Mouse (Mus musculus): ENCODE measurements around the gene Iqca. TPM values are rescaled to one million over a fixed set of nuclear protein-coding genes. Genes with fewer than 3 reads are reported as not detected.

Gene Iqca
- 0.05 and 0.33 TPM in 2 replicates for polyA plus RNA-seq (2012; rRNA removed)

GRCm38 (mm10) chr1:90153099-90153744 is at the start of gene Iqca:
Gene Iqca (minus strand): TSS chr1:90153401.
- Histone ChIP-seq H3K4me3 (ENCODE audit: insufficient read depth, low read depth, low read length) (no peak within 1 kb of the TSS), H3K36me3 (ENCODE audit: control insufficient read depth, insufficient read depth, low read length) (no peaks in the 10 kb centered on the region), H3K4me1 (ENCODE audit: control insufficient read depth, insufficient read depth, low read length) (0 out of 2 replicates have a peak, but pooled peaks cover 3% of the 10 kb centered on the region), H3K27me3 (replicated peaks; ENCODE audit: control insufficient read depth, insufficient read depth, low read length) (no peaks in the 10 kb centered on the region), H3K27ac (ENCODE audit: insufficient read depth, low read depth, low read length) (no peak within 1 kb of the TSS)
- 6% methylated on average over 18 of the region's 18 CpGs for WGBS
- peak; percentile 73 for DNase-seq
- TF ChIP-seq CTCF (conservative IDR thresholded peaks at IDR 0.05; ENCODE audit: insufficient read depth, insufficient read length, low read depth, low read length) (no peak), POLR2A (IDR thresholded peaks at IDR 0.05; ENCODE audit: low read depth, low read length) (no peak)

- WGBS, result 63% methylated on average over 23 of the region's 23 CpGs
- TF ChIP-seq POLR2A (IDR thresholded peaks at IDR 0.05; ENCODE audit: low read depth, low read length) (no peak), CTCF (conservative IDR thresholded peaks at IDR 0.05; ENCODE audit: insufficient read depth, insufficient read length, low read depth, low read length) (no peak)
- no peak overlapping the region for H3K4me3 ChIP-seq (ENCODE audit: insufficient read depth, low read depth, low read length)
- no peaks in the 10 kb centered on the region for H3K36me3 ChIP-seq (ENCODE audit: control insufficient read depth, insufficient read depth, low read length)
- H3K27me3 ChIP-seq (replicated peaks; ENCODE audit: control insufficient read depth, insufficient read depth, low read length), result no peaks in the 10 kb centered on the region
- H3K27ac ChIP-seq (ENCODE audit: insufficient read depth, low read depth, low read length), result no peak overlapping the region
- peak; percentile 87 for DNase-seq
- H3K4me1 ChIP-seq (ENCODE audit: control insufficient read depth, insufficient read depth, low read length), result peaks cover 4% of the 10 kb centered on the region; the same call in 1 of the 2 replicates
These were observed 49.2 kb upstream of the Iqca start for GRCm38 (mm10) chr1:90202207-90202978.

DNA sequence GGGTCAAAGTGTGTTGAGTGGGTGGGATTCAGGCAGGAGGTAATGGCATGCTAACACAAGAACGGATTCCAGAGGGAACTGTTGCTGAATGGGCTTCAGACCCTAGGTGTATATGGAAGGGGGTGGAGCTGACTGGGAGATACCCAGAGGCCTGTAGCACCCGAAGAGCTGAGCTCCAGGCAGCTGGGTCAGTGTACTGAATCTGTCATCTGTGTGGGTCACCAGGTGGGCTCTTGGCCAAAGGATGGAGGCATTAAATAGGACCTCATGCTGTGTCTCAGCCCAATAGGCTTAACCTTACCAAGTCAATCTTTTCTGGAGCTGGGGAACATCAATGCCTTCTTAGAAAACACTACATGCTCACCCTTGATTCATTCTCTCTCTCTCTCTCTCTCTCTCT is 48.5 kb upstream of the Iqca start:
- no peak for TF ChIP-seq CTCF (conservative IDR thresholded peaks at IDR 0.05; ENCODE audit: insufficient read depth, insufficient read length, low read depth, low read length)
- TF ChIP-seq POLR2A (IDR thresholded peaks at IDR 0.05; ENCODE audit: low read depth, low read length), result no peak
- H3K4me3 ChIP-seq (ENCODE audit: insufficient read depth, low read depth, low read length), result no peak overlapping the region

DNA sequence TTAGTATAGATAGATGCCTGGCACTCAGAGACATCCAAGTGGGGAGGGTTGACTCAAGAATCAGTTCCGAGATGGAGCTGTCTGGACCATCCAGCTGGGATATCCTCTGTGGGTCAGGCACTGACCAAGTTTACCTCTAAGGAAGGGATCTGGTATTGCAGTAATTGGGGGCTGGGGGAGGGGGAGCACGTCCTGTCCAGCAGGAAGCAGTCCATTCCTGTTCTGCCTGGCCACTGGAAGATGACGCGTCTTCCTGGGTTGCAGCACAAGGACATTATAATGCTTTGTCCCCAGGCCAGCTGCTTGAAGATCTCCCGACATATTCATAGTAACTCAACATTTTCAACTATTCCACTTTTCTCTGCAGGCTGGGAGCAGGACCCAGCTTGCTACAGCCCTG is 48.0 kb upstream of the Iqca start:
- H3K36me3 ChIP-seq (ENCODE audit: control insufficient read depth, insufficient read depth, low read length), result no peaks in the 10 kb centered on the region
- WGBS, result 59% methylated on average over 5 of the region's 5 CpGs
- no peak overlapping the region for H3K27ac ChIP-seq (ENCODE audit: insufficient read depth, low read depth, low read length)
- H3K4me3 ChIP-seq (ENCODE audit: insufficient read depth, low read depth, low read length), result no peak overlapping the region
- no peak for TF ChIP-seq CTCF (conservative IDR thresholded peaks at IDR 0.05; ENCODE audit: insufficient read depth, insufficient read length, low read depth, low read length)
- TF ChIP-seq POLR2A (IDR thresholded peaks at IDR 0.05; ENCODE audit: low read depth, low read length), result no peak
- H3K27me3 ChIP-seq (replicated peaks; ENCODE audit: control insufficient read depth, insufficient read depth, low read length), result no peaks in the 10 kb centered on the region
- H3K4me1 ChIP-seq (ENCODE audit: control insufficient read depth, insufficient read depth, low read length), result no peaks in the 10 kb centered on the region; the same call in 1 of the 2 replicates
- no peak for DNase-seq

More for the DNA sequence above, 48.5 kb upstream of the Iqca start:
- 75% methylated on average over 2 of the region's 2 CpGs for WGBS
- no peak for DNase-seq
- Histone ChIP-seq H3K27ac (ENCODE audit: insufficient read depth, low read depth, low read length) (no peak overlapping the region), H3K27me3 (replicated peaks; ENCODE audit: control insufficient read depth, insufficient read depth, low read length) (no peaks in the 10 kb centered on the region), H3K36me3 (ENCODE audit: control insufficient read depth, insufficient read depth, low read length) (no peaks in the 10 kb centered on the region), H3K4me1 (ENCODE audit: control insufficient read depth, insufficient read depth, low read length) (no peaks in the 10 kb centered on the region; the same call in 1 of the 2 replicates)

DNA sequence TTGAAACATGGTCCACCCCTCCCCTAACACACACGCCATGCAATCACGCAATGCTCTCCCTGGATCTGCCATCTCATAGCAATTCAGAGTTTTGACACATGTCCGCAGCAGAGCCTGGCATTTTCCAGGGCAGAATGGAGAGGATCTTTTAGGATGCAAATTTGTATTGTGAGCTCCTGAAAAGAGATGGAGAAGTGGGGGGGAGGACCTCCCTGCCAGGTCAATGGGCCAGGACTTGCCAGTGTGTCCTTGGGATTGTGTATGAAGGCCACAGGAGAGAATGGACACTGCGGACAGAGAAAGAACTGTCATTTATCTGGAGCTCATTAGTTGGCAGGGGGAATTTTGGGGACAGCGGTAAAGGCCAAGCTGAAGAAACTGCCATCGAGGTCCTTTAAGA is 35.8 kb upstream of the Iqca start:
- no peak overlapping the region for H3K27ac ChIP-seq (ENCODE audit: insufficient read depth, low read depth, low read length)
- H3K4me3 ChIP-seq (ENCODE audit: insufficient read depth, low read depth, low read length), result no peak overlapping the region
- no peaks in the 10 kb centered on the region for H3K36me3 ChIP-seq (ENCODE audit: control insufficient read depth, insufficient read depth, low read length)
- DNase-seq, result no peak
- 96% methylated on average over 6 of the region's 6 CpGs for WGBS
- no peaks in the 10 kb centered on the region for H3K27me3 ChIP-seq (replicated peaks; ENCODE audit: control insufficient read depth, insufficient read depth, low read length)
- no peaks in the 10 kb centered on the region for H3K4me1 ChIP-seq (ENCODE audit: control insufficient read depth, insufficient read depth, low read length)
- TF ChIP-seq POLR2A (IDR thresholded peaks at IDR 0.05; ENCODE audit: low read depth, low read length) (no peak), CTCF (conservative IDR thresholded peaks at IDR 0.05; ENCODE audit: insufficient read depth, insufficient read length, low read depth, low read length) (no peak)

- no peaks in the 10 kb centered on the region for H3K4me1 ChIP-seq (ENCODE audit: control insufficient read depth, insufficient read depth, low read length)
- 78% methylated on average over 5 of the region's 5 CpGs for WGBS
- no peak for DNase-seq
- no peak overlapping the region for H3K4me3 ChIP-seq (ENCODE audit: insufficient read depth, low read depth, low read length)
- H3K27ac ChIP-seq (ENCODE audit: insufficient read depth, low read depth, low read length), result no peak overlapping the region
- H3K36me3 ChIP-seq (ENCODE audit: control insufficient read depth, insufficient read depth, low read length), result no peaks in the 10 kb centered on the region
- H3K27me3 ChIP-seq (replicated peaks; ENCODE audit: control insufficient read depth, insufficient read depth, low read length), result no peaks in the 10 kb centered on the region
- TF ChIP-seq POLR2A (IDR thresholded peaks at IDR 0.05; ENCODE audit: low read depth, low read length), result no peak
- TF ChIP-seq CTCF (conservative IDR thresholded peaks at IDR 0.05; ENCODE audit: insufficient read depth, insufficient read length, low read depth, low read length), result no peak
These were observed 33.7 kb upstream of the Iqca start for GRCm38 (mm10) chr1:90186874-90187273.

DNA sequence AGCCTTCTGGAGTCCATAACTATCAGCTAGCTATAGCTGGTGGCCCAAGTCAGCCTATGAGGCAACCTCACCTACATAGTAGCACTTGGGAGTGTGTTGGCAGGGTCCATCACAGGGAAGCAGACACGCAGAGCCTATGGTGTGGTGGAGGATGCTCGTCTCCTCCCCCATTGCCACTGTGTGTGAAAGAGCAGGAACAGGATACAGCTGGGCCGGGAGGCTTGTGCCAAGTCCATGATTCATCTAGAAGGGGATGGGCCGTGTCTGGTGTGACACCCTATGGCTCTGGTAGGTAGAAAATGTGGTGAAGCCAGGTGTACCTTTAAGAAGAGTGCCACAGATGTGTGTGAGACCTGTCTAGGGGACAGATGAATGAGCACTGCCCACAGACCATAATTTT is 33.0 kb upstream of the Iqca start:
- DNase-seq, result no peak
- Histone ChIP-seq H3K27ac (ENCODE audit: insufficient read depth, low read depth, low read length) (no peak overlapping the region), H3K4me1 (ENCODE audit: control insufficient read depth, insufficient read depth, low read length) (no peaks in the 10 kb centered on the region), H3K4me3 (ENCODE audit: insufficient read depth, low read depth, low read length) (no peak overlapping the region), H3K27me3 (replicated peaks; ENCODE audit: control insufficient read depth, insufficient read depth, low read length) (no peaks in the 10 kb centered on the region), H3K36me3 (ENCODE audit: control insufficient read depth, insufficient read depth, low read length) (no peaks in the 10 kb centered on the region)
- 52% methylated on average over 4 of the region's 4 CpGs for WGBS
- TF ChIP-seq POLR2A (IDR thresholded peaks at IDR 0.05; ENCODE audit: low read depth, low read length) (no peak), CTCF (conservative IDR thresholded peaks at IDR 0.05; ENCODE audit: insufficient read depth, insufficient read length, low read depth, low read length) (no peak)

Measured in kidney, adult 2 months (tissue).